Mouse (Mus musculus) right cerebral cortex, postnatal 25 days (tissue): ENCODE data around the gene Gm8334.
"Not testable (repeated sequence)": the region's sequence is repeated elsewhere in the genome, so short reads cannot be mapped to it uniquely, and the experiment has no call there.

Source experiments
- DNase-seq: peaks from one replicate; pipeline ENCODE4 v3.0.0; 2022

The Gm8334 gene

GRCm38 (mm10) chrX:148615053-148615452 is at the start of gene Gm8334:
Gm8334 (minus strand) TSS chrX:148615153.
- not testable (repeated sequence) for DNase-seq

- DNase-seq = not testable (repeated sequence)
These were observed 48.3 kb upstream of the Gm8334 start, which contains the start of gene Gm15127 for GRCm38 (mm10) chrX:148663298-148663697. Gm15127 (plus strand) TSS chrX:148663598.
